Mouse (Mus musculus) heart, adult 2 months (tissue): ENCODE results near the gene Gtf3c6. TPM values are rescaled to one million over a fixed set of nuclear protein-coding genes. Genes with fewer than 3 reads are reported as not detected.

Experiments
- DNase-seq, 2 experiments: peaks; one replicate each; pipeline ENCODE4 v3.0.0; 2021
- H3K27ac ChIP-seq: fragments of 200-600 bp; 2 replicates; pipeline ENCODE4 v1.8.1; 2022
- H3K27me3 ChIP-seq: fragments of 200-500 bp; 2 replicates; pipeline ENCODE4 v1.6.1; 2012; ENCODE audit warnings: mild to moderate bottlenecking, low read length, inconsistent platforms, mixed read lengths; ENCODE audit not compliant: control insufficient read depth, insufficient read depth
- H3K36me3 ChIP-seq: fragments of 200-500 bp; 2 replicates; pipeline ENCODE4 v1.6.1; 2012; ENCODE audit warnings: low read length, inconsistent platforms; ENCODE audit not compliant: control insufficient read depth, insufficient read depth
- H3K4me1 ChIP-seq: fragments of 200-500 bp; 2 replicates; pipeline ENCODE4 v1.6.1; 2011; ENCODE audit warnings: low read length; ENCODE audit not compliant: control insufficient read depth, insufficient read depth
- H3K4me3 ChIP-seq: fragments of 200-600 bp; 2 replicates; pipeline ENCODE4 v1.8.1; 2022
- H3K79me2 ChIP-seq: fragments of 200-500 bp; replicated peaks from 2 replicates; pipeline ENCODE4 v1.6.1; 2012; ENCODE audit warnings: mild to moderate bottlenecking, inconsistent platforms, low read length, moderate library complexity, mixed read lengths; ENCODE audit not compliant: control insufficient read depth, insufficient read depth
- H3K9ac ChIP-seq: fragments of 200-500 bp; 2 replicates; pipeline ENCODE4 v1.6.1; 2012; ENCODE audit warnings: low read depth, mild to moderate bottlenecking, control low read depth, inconsistent platforms, low read length, mixed read lengths
- CTCF ChIP-seq: fragments of 200-600 bp; IDR thresholded peaks from 2 replicates; pipeline ENCODE4 v1.8.1; 2022; ENCODE audit warnings: antibody characterized with exemption, mild to moderate bottlenecking, moderate library complexity
- EP300 ChIP-seq: fragments of 200-500 bp; IDR thresholded peaks from 2 replicates; pipeline ENCODE4 v1.6.1; 2011; ENCODE audit warnings: low read depth, low read length, control low read depth; ENCODE audit not compliant: insufficient read depth
- POLR2A ChIP-seq: fragments of 200-500 bp; IDR thresholded peaks from 2 replicates; pipeline ENCODE4 v1.6.1; 2011; ENCODE audit warnings: mild to moderate bottlenecking, low read depth, low read length, control low read depth; ENCODE audit not compliant: insufficient read depth
- WGBS: fragments of 180-500 bp; shearing (Covaris S2); methylation state at CpG from one replicate; pipeline ENCODE4 v1.1.7; 2018; 5-methylcytosine and 5-hydroxymethylcytosine counted together
- intact Hi-C: fragments of 180-260 bp; cut with DNase I; formaldehyde crosslinking; loops from one replicate; pipeline ENCODE4 v1.15.1; 2025
- polyA plus RNA-seq: library from polyadenylated mRNA; depleted of rRNA; stranded (reverse); fragments of >200 nt; gene quantifications from 2 replicates; pipeline ENCODE4 v1.2.3, GENCODE M21; 2012
- total RNA-seq, 2 experiments: library from RNA; stranded (reverse); gene quantifications; 2 replicates each; pipeline ENCODE4 v1.2.3; 2021

The Gtf3c6 gene
- total and polyA plus RNA-seq, 3 experiments, result 10.5 to 23.9 (median 21.0) TPM

DNA sequence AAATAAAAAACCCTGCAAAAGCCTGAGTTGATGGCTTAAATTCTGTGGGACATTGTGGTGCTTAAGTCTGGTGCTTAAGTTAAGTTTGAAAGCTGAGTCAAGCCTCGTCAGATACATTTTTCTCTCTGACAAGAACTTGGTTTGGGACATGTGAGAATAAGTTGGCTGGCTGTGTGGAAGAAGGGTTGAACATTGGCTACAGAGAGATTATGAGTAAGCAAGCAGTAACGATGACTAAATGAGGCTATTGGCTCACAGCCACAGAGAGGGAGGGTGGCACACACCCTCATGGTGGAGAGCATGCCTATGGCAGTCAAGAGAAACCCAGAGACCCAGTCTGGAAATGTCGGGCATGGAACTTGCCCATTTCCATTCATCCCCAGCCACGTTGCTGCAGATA, 5.8 kb upstream of the Gtf3c6 start:
- Histone ChIP-seq H3K9ac (no peak overlapping the region), H3K4me1 (peaks cover 2% of the 10 kb centered on the region; the same call in 1 of the 2 replicates), H3K27ac (no peak overlapping the region), H3K27me3 (no peaks in the 10 kb centered on the region), H3K79me2 (no peaks in the 10 kb centered on the region), H3K36me3 (no peaks in the 10 kb centered on the region), H3K4me3 (no peak overlapping the region)
- no peak for TF ChIP-seq EP300
- no peak for TF ChIP-seq POLR2A
- DNase-seq, result no peak
- WGBS, result 55% methylated on average over 4 of the region's 4 CpGs
- intact Hi-C loops, result no loop called here

DNA sequence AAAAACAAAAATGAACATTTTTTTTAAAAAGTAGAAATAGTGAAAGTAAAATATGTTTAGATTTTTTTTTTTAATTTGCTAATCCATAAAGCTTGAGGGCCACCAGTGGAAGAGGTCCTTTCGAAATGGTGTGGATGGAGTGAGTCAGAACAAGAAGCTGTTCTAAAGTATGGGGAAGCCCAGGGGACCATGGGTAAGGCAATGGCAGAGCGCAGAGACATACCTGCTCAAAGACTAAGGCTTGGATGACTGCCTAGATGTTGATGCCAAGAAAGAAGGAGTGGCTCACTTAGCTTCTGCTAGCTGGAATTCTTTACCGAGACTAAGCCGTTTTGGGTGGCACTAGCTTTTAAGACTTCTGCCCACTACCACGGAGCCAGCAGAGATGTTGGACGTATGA, 4.3 kb upstream of the Gtf3c6 start:
- Histone ChIP-seq H3K79me2 (no peaks in the 10 kb centered on the region), H3K4me1 (peaks cover 2% of the 10 kb centered on the region; the same call in 1 of the 2 replicates), H3K27me3 (no peaks in the 10 kb centered on the region), H3K9ac (no peak overlapping the region), H3K4me3 (no peak overlapping the region), H3K36me3 (no peaks in the 10 kb centered on the region), H3K27ac (no peak overlapping the region)
- 80% methylated on average over 6 of the region's 6 CpGs for WGBS
- DNase-seq, result no peak
- intact Hi-C loops, result no loop called here
- no peak for TF ChIP-seq CTCF
- TF ChIP-seq POLR2A, result no peak
- no peak for TF ChIP-seq EP300

DNA sequence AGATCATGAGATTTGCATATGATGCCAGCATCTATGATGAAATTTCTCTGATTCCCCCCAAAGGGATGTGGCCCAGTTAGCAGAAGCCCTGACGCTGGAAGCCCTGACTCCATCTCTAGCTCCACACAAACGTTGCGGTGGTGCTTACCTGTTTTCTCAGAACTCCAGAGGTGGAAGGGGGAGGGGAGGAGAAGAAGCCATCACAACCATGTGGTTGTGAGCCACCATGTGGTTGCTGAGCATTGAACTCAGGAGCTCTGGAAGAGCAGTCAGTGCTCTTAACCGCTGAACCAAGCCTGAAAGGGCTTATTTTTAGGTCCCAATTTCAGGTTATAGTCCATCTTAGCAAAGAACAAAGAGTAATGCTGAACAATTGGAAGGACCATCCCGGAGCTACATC, 2.4 kb upstream of the Gtf3c6 start:
- peaks cover 4% of the 10 kb centered on the region for H3K4me1 ChIP-seq
- no peak overlapping the region for H3K27ac ChIP-seq
- H3K27me3 ChIP-seq, result no peaks in the 10 kb centered on the region
- H3K36me3 ChIP-seq, result no peaks in the 10 kb centered on the region
- no peak overlapping the region for H3K9ac ChIP-seq
- no peak overlapping the region for H3K4me3 ChIP-seq
- intact Hi-C loops, result no loop called here
- 59% methylated on average over 5 of the region's 5 CpGs for WGBS
- H3K79me2 ChIP-seq, result no peaks in the 10 kb centered on the region
- TF ChIP-seq CTCF (no peak), EP300 (no peak), POLR2A (no peak)
- no peak for DNase-seq

DNA sequence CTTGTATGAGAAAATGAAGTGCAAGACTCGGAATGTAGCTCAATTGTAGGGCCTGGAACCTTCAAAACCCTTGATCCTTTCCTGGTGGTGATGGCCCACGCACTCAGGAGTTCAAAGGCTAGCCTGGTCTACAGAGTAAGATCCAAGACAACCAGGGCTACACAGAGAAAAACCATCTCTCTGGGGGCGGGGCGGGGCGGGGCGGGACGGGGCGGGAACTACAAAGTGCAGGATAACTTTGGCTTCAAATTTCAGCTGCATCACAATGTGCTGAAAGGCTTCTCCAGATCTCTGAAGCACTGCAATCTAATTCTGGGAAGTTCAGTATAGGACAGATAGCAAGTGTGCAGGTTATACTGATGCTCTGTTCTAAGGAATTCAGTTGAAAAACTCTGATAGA, 1.6 kb upstream of the Gtf3c6 start:
- WGBS, result 20% methylated on average over 8 of the region's 8 CpGs
- TF ChIP-seq EP300, result no peak
- no peak for TF ChIP-seq POLR2A
- TF ChIP-seq CTCF, result no peak
- intact Hi-C loops, result loop anchor here (1.0 to 10.0 kb wide), 4 partner anchors 41 to 615 kb away; no protein-coding TSS in a partner anchor
- H3K36me3 ChIP-seq, result no peaks in the 10 kb centered on the region
- H3K27ac ChIP-seq, result no peak overlapping the region; the same call in 1 of the 2 replicates
- H3K4me1 ChIP-seq, result peaks cover 4% of the 10 kb centered on the region
- no peak overlapping the region for H3K4me3 ChIP-seq
- no peak for DNase-seq
- no peak overlapping the region for H3K9ac ChIP-seq
- H3K79me2 ChIP-seq, result no peaks in the 10 kb centered on the region
- no peaks in the 10 kb centered on the region for H3K27me3 ChIP-seq

DNA sequence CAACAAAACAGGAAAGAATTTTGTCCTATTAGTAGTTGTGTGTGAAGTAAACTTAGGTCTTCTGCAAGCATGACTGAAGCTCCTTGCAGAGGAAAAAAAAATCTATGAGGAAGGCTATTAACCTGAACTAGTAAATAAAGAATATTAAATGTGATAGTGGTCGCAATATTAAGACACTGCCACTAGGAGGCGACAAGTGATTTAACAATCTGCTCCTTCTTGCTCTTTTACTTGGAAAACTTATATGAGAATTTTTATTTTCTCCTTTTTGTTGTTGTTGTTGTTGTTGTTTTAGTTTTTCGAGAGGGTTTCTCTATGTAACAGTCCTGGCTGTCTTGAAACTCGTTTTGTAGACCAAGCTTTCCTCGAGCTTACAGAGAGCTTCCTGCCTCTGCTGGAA, 1.1 kb upstream of the Gtf3c6 start:
- peak in 1 of 2 experiments; percentile 11 for DNase-seq
- WGBS, result under 1% methylated on average over 5 of the region's 5 CpGs
- intact Hi-C loops, result loop anchor here (1.0 to 10.0 kb wide), 4 partner anchors 42 to 616 kb away; no protein-coding TSS in a partner anchor
- Histone ChIP-seq H3K36me3 (no peaks in the 10 kb centered on the region), H3K27me3 (no peaks in the 10 kb centered on the region), H3K79me2 (no peaks in the 10 kb centered on the region), H3K9ac (no peak overlapping the region), H3K27ac (peak overlapping the region; percentile 91), H3K4me1 (peaks cover 4% of the 10 kb centered on the region), H3K4me3 (peak overlapping the region; percentile 75)
- TF ChIP-seq POLR2A (no peak), CTCF (peak; percentile 87), EP300 (no peak)

DNA sequence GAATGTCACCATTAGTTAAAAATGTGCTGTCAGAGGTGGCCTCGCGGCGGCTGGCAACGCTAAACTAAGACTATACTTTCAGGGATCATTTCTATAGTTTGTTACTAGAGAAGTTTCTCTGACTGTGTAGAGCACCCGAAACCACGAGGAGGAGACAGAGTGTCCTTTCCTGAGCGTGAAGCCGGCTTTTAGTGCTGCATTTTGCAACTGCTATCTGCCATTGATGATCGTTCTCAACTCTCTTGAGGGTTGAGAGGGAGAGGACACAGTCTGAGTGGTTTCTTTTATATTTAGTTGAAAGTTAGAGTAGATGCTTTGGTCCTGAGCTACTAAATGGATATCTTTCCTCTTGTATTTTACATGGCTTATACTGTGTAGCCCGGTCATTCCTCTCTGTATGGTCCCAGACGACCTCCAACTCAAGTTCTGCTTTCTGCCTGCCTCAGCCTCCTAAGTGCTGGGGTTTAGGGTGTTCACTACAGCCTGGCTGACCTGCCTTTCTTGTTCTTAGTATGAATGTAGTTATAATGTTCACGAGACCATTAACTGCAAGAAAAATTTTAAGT, 576 bp upstream of the Gtf3c6 start:
- no peaks in the 10 kb centered on the region for H3K79me2 ChIP-seq
- H3K36me3 ChIP-seq, result no peaks in the 10 kb centered on the region
- H3K27me3 ChIP-seq, result no peaks in the 10 kb centered on the region
- H3K27ac ChIP-seq, result peak overlapping the region; percentile 91
- H3K9ac ChIP-seq, result peak overlapping the region; percentile 67
- TF ChIP-seq POLR2A (peak; percentile 95), EP300 (peak; percentile 74; the same call in 1 of the 2 replicates), CTCF (peak; percentile 42)
- intact Hi-C loops, result loop anchor here (2.0 to 10.0 kb wide), 3 partner anchors 42 to 616 kb away; no protein-coding TSS in a partner anchor
- H3K4me3 ChIP-seq, result peak overlapping the region; percentile 75
- peaks cover 4% of the 10 kb centered on the region for H3K4me1 ChIP-seq
- peak; percentile 53 to 59 for DNase-seq
- WGBS, result 2% methylated on average over 12 of the region's 12 CpGs
